Mouse (Mus musculus) cerebellum, adult (tissue): ENCODE results near the gene Dnajc16.
"Not testable (repeated sequence)": the region's sequence is repeated elsewhere in the genome, so short reads cannot be mapped to it uniquely, and the experiment has no call there.

Experiments used
- ATAC-seq: cut with Nextera tagmentation; 2 replicates; pipeline ENCODE4 v1.9.2; 2017; ENCODE audit warnings: mild to moderate bottlenecking, moderate library complexity, mixed read lengths; ENCODE audit not compliant: insufficient number of reproducible peaks, low FRiP score, low TSS enrichment

Dnajc16 gene

GRCm38 (mm10) chr4:141797545-141797944 lies 6.8 kb upstream of the Dnajc16 start:
- ATAC-seq = no peak

DNA sequence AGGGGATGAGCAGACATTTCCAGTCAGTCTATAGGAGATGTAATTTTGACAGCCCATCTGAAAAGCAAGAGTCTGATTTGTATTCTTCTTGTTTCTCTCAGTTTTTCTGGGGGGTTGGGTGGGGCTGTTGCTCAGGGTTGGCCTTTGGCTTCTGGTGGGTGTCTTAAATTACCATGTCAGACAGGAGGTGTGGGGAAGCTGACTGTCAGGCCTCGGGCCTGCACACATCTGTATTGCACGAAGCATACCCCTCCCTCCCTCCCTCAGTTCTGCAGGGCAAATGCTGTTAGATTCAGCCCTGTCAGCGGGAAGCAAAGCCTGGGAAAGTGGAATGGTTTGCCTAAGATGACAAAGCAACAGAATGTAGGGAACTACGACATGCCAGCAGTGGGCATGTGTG lies 6.2 kb upstream of the Dnajc16 start:
- no peak for ATAC-seq

DNA sequence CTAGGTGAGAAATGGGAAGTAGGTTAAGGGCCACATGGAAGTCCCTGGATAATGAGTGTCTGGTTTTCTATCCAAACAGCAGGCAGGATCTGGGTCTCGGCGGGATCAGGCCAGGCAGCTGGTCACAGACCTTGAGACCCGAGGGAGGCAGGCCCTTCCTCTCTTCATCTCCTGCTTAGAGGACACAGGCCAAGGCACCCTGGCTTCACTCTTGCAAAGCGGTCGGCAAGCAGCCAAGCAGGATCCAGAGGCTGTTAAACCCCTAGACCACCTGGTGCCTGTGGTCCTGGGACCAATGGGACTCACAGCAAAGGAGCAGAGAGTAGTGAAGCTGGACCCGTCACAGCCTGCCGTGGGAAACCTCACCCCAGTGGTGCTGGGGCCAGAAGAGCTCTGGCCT lies 5.6 kb upstream of the Dnajc16 start:
- ATAC-seq = no peak

DNA sequence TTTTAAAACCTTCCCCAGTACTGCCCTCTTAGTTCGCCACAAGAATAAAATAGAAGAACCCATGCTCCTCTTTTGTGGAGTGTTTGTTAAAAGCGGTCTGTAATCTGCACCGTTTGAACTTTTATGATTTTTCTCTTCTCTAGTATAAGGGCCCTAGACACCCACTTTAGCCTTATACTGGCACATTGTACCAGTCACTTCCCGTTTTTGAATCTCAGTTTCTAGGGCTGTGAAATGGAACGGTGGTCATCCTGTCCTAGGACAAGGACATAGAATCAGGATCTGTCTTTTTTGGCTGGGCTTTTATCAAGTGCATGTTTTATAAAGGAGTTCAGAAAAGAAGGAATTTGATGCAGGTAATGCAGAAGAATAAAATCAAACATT lies 3.4 kb upstream of the Dnajc16 start:
- no peak for ATAC-seq

DNA sequence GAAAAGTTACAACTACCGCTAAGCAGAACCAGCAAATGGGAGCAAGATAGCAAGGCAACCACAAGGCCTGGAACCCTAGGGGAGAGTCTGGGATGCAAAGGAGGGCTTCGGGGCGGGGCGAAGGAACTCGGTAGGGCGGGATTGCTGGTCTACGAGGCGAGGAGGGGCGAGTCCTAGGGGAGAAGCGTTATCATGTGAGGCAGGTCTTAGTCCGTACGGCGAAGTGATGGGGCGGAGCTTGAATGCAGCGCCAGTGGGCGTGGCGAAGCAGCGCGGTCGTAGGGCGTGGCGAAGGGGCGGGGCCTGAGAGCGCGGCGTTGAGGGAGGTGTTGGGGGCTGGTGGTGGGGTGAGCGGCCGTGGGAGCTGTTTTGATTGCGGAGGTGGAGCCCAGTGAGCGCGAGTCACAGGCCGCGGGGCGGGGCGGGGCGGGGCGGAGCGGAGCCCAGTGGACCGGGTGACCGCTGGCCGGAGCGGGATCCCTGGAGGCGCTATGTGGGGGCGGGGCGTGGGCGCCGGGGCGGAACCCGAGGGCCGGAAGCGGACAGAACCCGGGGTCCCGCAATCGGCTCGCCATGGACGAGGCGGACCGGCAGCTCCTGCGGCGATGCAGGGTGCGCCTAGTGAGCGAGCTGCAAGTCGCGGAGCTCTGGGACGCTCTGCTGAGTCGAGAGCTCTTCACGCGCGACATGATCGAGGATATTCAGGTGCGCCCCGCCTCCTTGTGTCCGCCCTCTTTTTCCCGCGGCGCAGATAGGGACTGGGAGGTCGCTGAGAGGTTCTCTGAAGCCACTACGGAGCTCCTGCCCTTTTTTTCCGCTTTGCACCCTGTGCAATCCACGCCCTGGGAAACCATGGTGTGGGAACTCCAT lies 2.8 kb upstream of the Dnajc16 start, which contains the start of gene Casp9:
Gene Casp9 (plus strand): TSS at position 331 of the 870 bp plus-strand sequence.
- peak; percentile 67 for ATAC-seq

DNA sequence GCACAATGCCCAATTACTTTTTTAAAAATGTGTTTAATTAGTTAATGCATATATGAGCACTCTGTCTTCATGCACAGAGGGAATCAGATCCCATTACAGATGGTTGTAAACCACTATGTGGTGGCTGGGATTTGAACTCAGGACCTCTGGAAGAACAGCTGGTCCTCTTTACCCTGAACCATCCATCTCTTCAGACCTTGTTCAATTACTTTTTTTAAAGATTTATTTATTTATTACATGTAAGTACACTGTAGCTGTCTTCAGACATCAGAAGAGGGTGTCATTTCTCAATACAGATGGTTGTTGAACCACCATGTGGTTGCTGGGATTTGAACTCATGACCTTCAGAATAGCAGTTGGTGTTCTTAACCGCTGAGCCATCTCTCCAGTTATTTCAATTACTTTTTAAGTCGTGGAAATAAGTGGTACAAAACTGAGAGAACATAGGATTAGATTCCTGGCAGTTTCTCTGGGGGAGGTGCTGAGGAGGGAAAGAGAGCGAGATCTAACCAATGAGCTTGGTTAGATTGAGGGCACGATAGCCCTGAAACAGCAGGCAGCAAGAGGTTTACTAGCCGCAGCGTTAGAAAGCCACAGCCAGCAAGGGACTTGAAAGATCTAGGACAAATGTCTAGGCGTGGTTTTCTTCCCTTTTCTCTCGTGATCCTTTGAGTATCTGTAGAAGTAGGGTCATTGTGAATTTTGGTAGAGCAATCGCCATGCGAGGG lies 2.0 kb upstream of the Dnajc16 start:
- no peak for ATAC-seq

- no peak for ATAC-seq
These were observed 1.2 kb upstream of the Dnajc16 start for GRCm38 (mm10) chr4:141791951-141792350.

- no peak for ATAC-seq
These were observed 755 bp upstream of the Dnajc16 start for GRCm38 (mm10) chr4:141791486-141791885.

GRCm38 (mm10) chr4:141789564-141790218 lies 1.0 kb downstream of the Dnajc16 start:
- no peak for ATAC-seq

DNA sequence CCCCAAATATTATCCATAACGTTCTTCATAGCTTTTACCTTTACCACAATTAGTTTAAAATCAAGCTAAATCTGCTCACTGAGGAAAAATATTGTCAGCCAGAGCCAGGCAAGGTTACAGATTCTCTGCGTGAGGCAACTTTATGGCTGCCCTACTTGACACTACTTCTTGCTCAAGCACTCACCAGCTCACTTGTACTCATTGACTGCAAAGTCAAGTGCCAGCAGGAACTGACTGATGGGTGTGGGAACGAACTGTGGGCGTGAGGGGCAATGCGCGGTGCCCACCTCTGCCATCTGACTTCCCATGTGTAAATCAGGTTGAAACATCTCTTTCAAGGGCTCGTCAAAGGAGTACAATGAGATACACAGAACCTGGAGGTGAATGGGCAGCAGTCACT lies 3.3 kb downstream of the Dnajc16 start:
- no peak for ATAC-seq

DNA sequence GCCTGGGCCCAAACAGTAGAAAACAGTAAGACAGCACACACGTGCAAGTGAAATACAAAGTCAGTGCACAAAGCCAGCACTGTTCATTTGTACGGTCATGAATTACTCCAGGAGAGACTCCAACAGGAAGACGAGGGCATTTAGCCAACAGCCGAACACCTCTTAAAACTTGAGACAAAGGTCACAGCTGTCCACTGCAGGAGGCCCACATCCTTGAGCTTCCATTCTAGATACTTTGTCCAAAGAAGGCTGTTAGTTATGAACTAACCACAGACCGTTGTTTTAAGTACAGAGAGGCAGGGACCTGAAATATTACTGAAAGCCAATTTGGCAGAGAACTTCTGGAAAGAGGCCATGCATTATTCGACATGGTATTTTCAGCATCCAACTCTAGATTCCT lies 3.7 kb downstream of the Dnajc16 start:
- no peak for ATAC-seq

DNA sequence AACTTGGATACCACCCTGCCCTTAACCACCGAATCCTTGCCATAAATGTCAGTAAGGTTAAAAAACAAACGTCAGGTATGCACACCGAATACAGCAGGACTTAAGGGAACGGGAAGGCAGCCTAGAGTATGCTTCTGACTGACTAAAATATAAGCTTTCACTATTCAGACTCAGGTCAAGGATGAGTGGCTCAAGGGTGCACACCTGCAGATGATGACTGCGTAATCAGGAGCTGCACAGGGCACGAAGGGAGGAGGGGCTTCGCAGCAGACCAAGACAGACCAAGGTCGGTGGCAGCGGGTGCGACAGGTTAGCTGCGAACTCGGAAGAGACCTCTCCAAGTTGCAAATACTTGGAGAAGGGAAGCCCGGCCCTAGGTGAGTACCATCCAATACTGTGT lies 4.6 kb downstream of the Dnajc16 start:
- no peak for ATAC-seq

DNA sequence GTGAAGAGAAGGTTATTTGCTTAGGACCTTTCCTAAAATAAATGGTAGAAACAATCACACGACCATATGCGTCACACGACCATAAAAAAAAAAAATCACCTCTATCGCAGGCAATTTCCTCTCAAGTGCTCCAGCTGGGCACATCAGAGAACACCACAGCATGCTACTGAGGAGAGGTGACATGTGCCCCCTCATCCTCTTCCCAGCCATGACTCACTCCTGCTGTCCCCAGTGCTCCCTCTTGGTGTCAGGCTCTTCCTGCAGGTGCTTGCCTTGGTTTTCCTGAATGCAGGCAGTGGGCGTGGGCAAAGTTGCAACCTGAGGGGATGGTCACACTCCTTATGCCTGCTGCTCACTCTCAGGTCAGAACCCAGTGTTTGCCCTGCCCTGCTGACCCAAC lies 5.9 kb downstream of the Dnajc16 start:
- no peak for ATAC-seq

GRCm38 (mm10) chr4:141781201-141781985 lies 9.3 kb downstream of the Dnajc16 start:
- no peak for ATAC-seq

DNA sequence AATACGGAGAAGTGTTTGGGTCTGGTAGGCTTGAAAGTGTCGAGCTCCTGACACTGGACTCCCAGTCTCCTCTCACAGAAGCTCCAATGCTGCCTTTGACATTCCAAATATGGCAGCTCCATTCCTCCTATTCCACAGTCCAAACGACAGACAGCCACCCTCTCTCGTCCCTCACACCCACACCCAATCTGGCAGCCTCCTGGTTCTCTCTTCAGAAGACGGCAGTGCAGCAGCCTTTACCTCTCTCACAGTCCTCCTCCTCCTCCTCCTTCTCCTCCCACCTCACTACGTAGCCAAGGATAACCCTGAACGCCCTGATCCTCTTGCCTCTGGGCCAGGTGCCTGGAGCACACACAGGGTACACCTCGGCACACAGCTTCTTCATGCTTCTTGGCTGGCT lies 10.9 kb downstream of the Dnajc16 start:
- no peak for ATAC-seq

GRCm38 (mm10) chr4:141773019-141773418 lies 17.7 kb downstream of the Dnajc16 start:
- ATAC-seq = not testable (repeated sequence)

DNA sequence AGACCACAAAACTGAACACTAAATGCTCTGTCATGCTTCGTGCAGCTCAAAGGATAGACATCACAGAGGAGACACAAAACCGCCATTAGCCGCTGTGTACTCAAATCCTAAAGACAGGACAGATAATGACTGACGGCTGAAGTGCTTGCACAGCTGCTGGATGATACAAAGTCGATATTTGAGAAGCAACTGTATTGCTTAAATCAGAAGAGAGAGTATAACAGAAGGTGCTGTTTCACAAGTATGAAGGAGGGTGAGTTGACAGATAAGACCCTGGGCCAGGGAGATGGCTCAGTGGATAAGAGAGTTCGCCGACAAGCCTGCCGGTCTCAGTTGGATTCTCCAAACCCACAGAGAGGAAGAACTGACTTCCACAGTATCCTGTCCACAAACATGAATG lies 18.9 kb downstream of the Dnajc16 start:
- no peak for ATAC-seq

DNA sequence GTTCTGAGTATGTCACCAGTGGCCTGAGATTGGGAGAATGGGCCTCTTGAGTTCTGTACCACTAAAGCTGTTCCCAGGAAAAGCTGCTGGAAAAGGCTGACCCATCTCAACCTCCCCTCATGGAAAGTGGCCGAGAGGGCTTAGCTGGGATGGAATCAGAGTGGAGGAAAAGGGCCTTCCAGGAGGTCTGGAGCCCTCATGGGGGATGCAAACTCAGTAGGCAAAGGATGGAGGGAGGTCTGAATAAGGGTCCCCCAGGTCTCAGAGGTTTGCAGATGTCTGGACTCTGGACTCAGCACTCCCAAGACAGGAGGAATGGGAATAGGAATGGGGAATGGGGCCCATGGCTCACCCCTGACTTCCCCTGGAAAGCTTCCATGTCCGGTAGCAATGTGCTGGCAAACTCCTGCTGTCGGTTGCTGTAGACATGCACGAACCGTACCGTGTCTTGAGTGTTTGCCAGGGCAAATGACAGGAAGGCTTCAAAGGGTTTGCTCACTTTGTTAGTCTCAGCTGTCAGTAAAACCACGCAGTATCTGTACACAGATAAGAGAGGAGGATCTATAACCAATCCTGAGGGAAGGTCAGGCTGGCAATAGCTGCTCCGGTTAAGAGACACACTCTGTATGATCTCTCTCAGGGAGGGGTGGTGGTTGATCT lies 21.1 kb downstream of the Dnajc16 start:
- ATAC-seq = no peak

DNA sequence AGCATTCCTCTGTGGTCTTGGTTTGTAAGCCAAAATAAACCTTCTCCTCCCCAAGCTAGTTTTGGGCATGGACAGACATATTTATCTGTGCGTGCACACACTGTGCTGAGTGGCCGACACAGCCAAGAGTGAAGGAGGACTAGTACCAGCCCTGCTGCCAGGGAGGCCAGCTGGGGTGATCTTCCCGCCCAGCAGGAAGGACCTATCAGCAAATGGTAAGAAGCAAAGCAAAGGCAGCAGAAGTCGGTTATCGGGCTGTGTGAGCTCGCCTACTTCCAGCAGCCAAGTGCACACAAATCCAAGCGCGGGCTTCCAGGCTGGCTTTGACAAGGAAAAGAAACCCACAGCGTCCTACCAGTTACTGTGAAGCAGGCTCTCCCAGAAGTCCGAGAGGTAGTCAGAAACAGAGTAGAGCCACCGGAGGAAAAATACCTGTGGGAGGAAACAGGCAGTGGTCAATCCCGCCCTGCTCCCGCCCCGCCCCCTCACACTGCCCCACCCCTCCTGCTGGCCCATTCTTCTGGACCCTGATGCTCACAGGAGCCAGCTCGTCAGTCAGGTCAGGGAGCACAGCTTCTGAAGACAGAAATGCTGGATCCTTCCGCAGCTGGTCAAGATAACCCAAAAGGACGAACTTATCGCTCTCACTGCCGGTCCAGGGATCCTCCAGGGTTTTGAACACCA lies 23.2 kb downstream of the Dnajc16 start:
- ATAC-seq = peak; percentile 87; the same call in 1 of the 2 replicates
